Mouse (Mus musculus): ENCODE data around the gene Nectin1.

Nectin1 gene

GRCm38 (mm10) chr9:43741277-43741676, 2.5 kb upstream of the Nectin1 start:
- no peak for DNase-seq (ENCODE audit: low spot score)

GRCm38 (mm10) chr9:43742066-43742465, 1.7 kb upstream of the Nectin1 start:
- DNase-seq (ENCODE audit: low spot score) = no peak

GRCm38 (mm10) chr9:43742902-43743646, 710 bp upstream of the Nectin1 start:
- DNase-seq (ENCODE audit: low spot score) = peak; percentile 45

GRCm38 (mm10) chr9:43744138-43744981, 576 bp downstream of the Nectin1 start:
- peak; percentile 40 for DNase-seq (ENCODE audit: low spot score)

GRCm38 (mm10) chr9:43745051-43745792, 1.4 kb downstream of the Nectin1 start:
- DNase-seq (ENCODE audit: low spot score) = no peak

- DNase-seq (ENCODE audit: low spot score) = no peak
Measured at GRCm38 (mm10) chr9:43745951-43746703, 2.3 kb downstream of the Nectin1 start.

- no peak for DNase-seq (ENCODE audit: low spot score)
Measured at GRCm38 (mm10) chr9:43747710-43748109, 3.9 kb downstream of the Nectin1 start.

GRCm38 (mm10) chr9:43748519-43748918, 4.7 kb downstream of the Nectin1 start:
- no peak for DNase-seq (ENCODE audit: low spot score)

GRCm38 (mm10) chr9:43750053-43750452, 6.3 kb downstream of the Nectin1 start:
- no peak for DNase-seq (ENCODE audit: low spot score)

- DNase-seq (ENCODE audit: low spot score) = no peak
Measured at GRCm38 (mm10) chr9:43751111-43751510, 7.3 kb downstream of the Nectin1 start.

GRCm38 (mm10) chr9:43753481-43753880, 9.7 kb downstream of the Nectin1 start:
- no peak for DNase-seq (ENCODE audit: low spot score)

- no peak for DNase-seq (ENCODE audit: low spot score)
Measured at GRCm38 (mm10) chr9:43754083-43754482, 10.3 kb downstream of the Nectin1 start.

- no peak for DNase-seq (ENCODE audit: low spot score)
Measured at GRCm38 (mm10) chr9:43754768-43755197, 11.0 kb downstream of the Nectin1 start.

- no peak for DNase-seq (ENCODE audit: low spot score)
Measured at GRCm38 (mm10) chr9:43755464-43755863, 11.7 kb downstream of the Nectin1 start.

- DNase-seq (ENCODE audit: low spot score) = no peak
Measured at GRCm38 (mm10) chr9:43755928-43756327, 12.1 kb downstream of the Nectin1 start.

- no peak for DNase-seq (ENCODE audit: low spot score)
Measured at GRCm38 (mm10) chr9:43757225-43757624, 13.4 kb downstream of the Nectin1 start.

- DNase-seq (ENCODE audit: low spot score) = no peak
Measured at GRCm38 (mm10) chr9:43757972-43758965, 14.5 kb downstream of the Nectin1 start.

- no peak for DNase-seq (ENCODE audit: low spot score)
Measured at GRCm38 (mm10) chr9:43760078-43760477, 16.3 kb downstream of the Nectin1 start.

GRCm38 (mm10) chr9:43761181-43761820, 17.5 kb downstream of the Nectin1 start:
- peak; percentile 45 for DNase-seq (ENCODE audit: low spot score)

GRCm38 (mm10) chr9:43761941-43762340, 18.2 kb downstream of the Nectin1 start:
- no peak for DNase-seq (ENCODE audit: low spot score)

Measured in layer of hippocampus, adult 11-12 months (tissue).